8 mouse cellular contexts compared by ENCODE assay signal in genomic region chr12:25097052-25097209, GRCm38 (mm10). TPM values are rescaled to one million over a fixed set of nuclear protein-coding genes. Genes with fewer than 3 reads are reported as not detected.
A peak's percentile ranks its signal among the peaks of the same experiment; 100 is the strongest.
DNase-seq lines count a peak whose midpoint lies in the region; ATAC-seq and TF ChIP-seq lines count a peak whose summit lies in the region.

TSS of gene Id2 (minus strand) at chr12:25097140.

- peaks cover 3% of the 10 kb centered on the region for H3K4me1 ChIP-seq in ES-Bruce4 (ENCODE audit: control insufficient read depth, insufficient read depth, low read length)
- H3K4me1 ChIP-seq in forebrain, embryonic 12.5 days, result peaks cover 61% of the 10 kb centered on the region
- H3K4me1 ChIP-seq in intestine, embryonic 16.5 days (ENCODE audit: control insufficient read depth, insufficient read depth, low read length), result peaks cover 37% of the 10 kb centered on the region
- peaks cover 41% of the 10 kb centered on the region for H3K4me1 ChIP-seq in midbrain, embryonic 11.5 days (ENCODE audit: control insufficient read depth, insufficient read depth, low read length)

- H3K9ac ChIP-seq in ES-Bruce4 (ENCODE audit: low read depth, poor library complexity, severe bottlenecking), result peak within 1 kb of the TSS; percentile 65
- H3K9ac ChIP-seq in forebrain, embryonic 12.5 days, result peak within 1 kb of the TSS; percentile 52
- H3K9ac ChIP-seq in intestine, embryonic 16.5 days (ENCODE audit: low read depth, low read length), result peak within 1 kb of the TSS; percentile 81
- peak within 1 kb of the TSS; percentile 84 for H3K9ac ChIP-seq in midbrain, embryonic 11.5 days (ENCODE audit: low read length)

- H3K9me3 ChIP-seq in ES-Bruce4 (replicated peaks; ENCODE audit: control insufficient read depth, insufficient read depth, low read length, poor library complexity, severe bottlenecking), result no peaks in the 10 kb centered on the region
- H3K9me3 ChIP-seq in forebrain, embryonic 12.5 days, result no peaks in the 10 kb centered on the region
- H3K9me3 ChIP-seq in intestine, embryonic 16.5 days (ENCODE audit: control insufficient read depth, low read length), result no peaks in the 10 kb centered on the region
- H3K9me3 ChIP-seq in midbrain, embryonic 11.5 days (ENCODE audit: control insufficient read depth, low read length), result no peaks in the 10 kb centered on the region

- TF ChIP-seq EP300 in ES-Bruce4 (IDR thresholded peaks at IDR 0.05; ENCODE audit: insufficient read depth, low read depth, low read length), result no peak

- no peak for DNase-seq in gastrocnemius, postnatal 10 days
- no peak for DNase-seq in gastrocnemius, postnatal 25 days
- DNase-seq in midbrain, embryonic 11.5 days (ENCODE audit: low spot score, missing footprints), result no peak
- no peak for DNase-seq in cerebellum, postnatal 36 days
- DNase-seq in cerebellum, adult 11 months, result no peak

- WGBS in forebrain, embryonic 12.5 days, result 7% methylated on average over 1 of the region's 1 CpGs
- WGBS in intestine, embryonic 16.5 days, result 2% methylated on average over 1 of the region's 1 CpGs
- 5% methylated on average over 1 of the region's 1 CpGs for WGBS in midbrain, embryonic 11.5 days

- TF ChIP-seq CTCF in ES-Bruce4 (IDR thresholded peaks at IDR 0.05; ENCODE audit: low read depth, low read length), result no peak

- H3K4me3 ChIP-seq in ES-Bruce4 (ENCODE audit: low read depth, low read length), result peak within 1 kb of the TSS; percentile 86
- H3K4me3 ChIP-seq in forebrain, embryonic 12.5 days (replicated peaks), result peak within 1 kb of the TSS; percentile 70
- peak within 1 kb of the TSS; percentile 73 for H3K4me3 ChIP-seq in intestine, embryonic 16.5 days (ENCODE audit: low read length)
- H3K4me3 ChIP-seq in midbrain, embryonic 11.5 days (ENCODE audit: low read depth, low read length), result peak within 1 kb of the TSS; percentile 69

- ATAC-seq in forebrain, embryonic 12.5 days (ENCODE audit: low FRiP score), result no peak
- ATAC-seq in intestine, embryonic 16.5 days, result no peak
- no peak for ATAC-seq in midbrain, embryonic 11.5 days (ENCODE audit: low FRiP score)

- peaks cover 8% of the 10 kb centered on the region for H3K27me3 ChIP-seq in ES-Bruce4 (ENCODE audit: control insufficient read depth, insufficient read depth, low read length, poor library complexity, severe bottlenecking)
- peaks cover 12% of the 10 kb centered on the region; the same call in 1 of the 2 replicates for H3K27me3 ChIP-seq in forebrain, embryonic 12.5 days
- H3K27me3 ChIP-seq in intestine, embryonic 16.5 days (replicated peaks; ENCODE audit: control insufficient read depth, insufficient read depth, low read length), result no peaks in the 10 kb centered on the region
- no peaks in the 10 kb centered on the region for H3K27me3 ChIP-seq in midbrain, embryonic 11.5 days (ENCODE audit: control insufficient read depth, insufficient read depth, low read length)

- TF ChIP-seq POLR2A in ES-Bruce4 (IDR thresholded peaks at IDR 0.05; ENCODE audit: insufficient read depth, low read length), result no peak

- peak within 1 kb of the TSS; percentile 5; the same call in 1 of the 2 replicates for H3K27ac ChIP-seq in ES-Bruce4 (ENCODE audit: insufficient read depth, low read length)
- peak within 1 kb of the TSS; percentile 93 for H3K27ac ChIP-seq in forebrain, embryonic 12.5 days
- peak within 1 kb of the TSS; percentile 99 for H3K27ac ChIP-seq in intestine, embryonic 16.5 days (ENCODE audit: low read length)
- peak within 1 kb of the TSS; percentile 96 for H3K27ac ChIP-seq in midbrain, embryonic 11.5 days (ENCODE audit: low read depth, low read length)

- H3K4me2 ChIP-seq in forebrain, embryonic 12.5 days, result peak within 1 kb of the TSS; percentile 95
- H3K4me2 ChIP-seq in intestine, embryonic 16.5 days (ENCODE audit: low read depth, low read length), result peak within 1 kb of the TSS; percentile 94
- peak within 1 kb of the TSS; percentile 93 for H3K4me2 ChIP-seq in midbrain, embryonic 11.5 days

- no peaks in the 10 kb centered on the region for H3K36me3 ChIP-seq in ES-Bruce4 (ENCODE audit: control insufficient read depth, insufficient read depth, low read length, poor library complexity, severe bottlenecking)
- H3K36me3 ChIP-seq in forebrain, embryonic 12.5 days (replicated peaks), result no peaks in the 10 kb centered on the region
- no peaks in the 10 kb centered on the region for H3K36me3 ChIP-seq in intestine, embryonic 16.5 days (ENCODE audit: control insufficient read depth, insufficient read depth, low read length)
- no peaks in the 10 kb centered on the region for H3K36me3 ChIP-seq in midbrain, embryonic 11.5 days (ENCODE audit: control insufficient read depth, insufficient read depth, low read length)

RNA-seq across cellular contexts. Expression of gene Id2, which starts in this region (rescaled TPM):
- 10 to 100 TPM; 11.4 to 12.8 TPM for total RNA-seq in gastrocnemius, postnatal 10 days (2021)
- total RNA-seq in gastrocnemius, postnatal 25 days (2021), result 1 to 10 TPM; 3.2 to 4.5 TPM
- 66.7 and 67.0 TPM in 2 replicates for polyA plus RNA-seq in ES-Bruce4 (2011; ENCODE audit: insufficient read depth, insufficient read length, low read depth, missing spikeins)
- 163 TPM in 2 replicates for polyA plus RNA-seq in forebrain, embryonic 12.5 days (2016; fragmentation: Nextera tagmentation; extraction: Ambion mirVana)
- polyA plus RNA-seq in intestine, embryonic 16.5 days (2015; fragmentation: Nextera tagmentation; extraction: Ambion mirVana), result 333 and 353 TPM in 2 replicates
- polyA plus RNA-seq in midbrain, embryonic 11.5 days (2014; fragmentation: Nextera tagmentation; extraction: Ambion mirVana), result 359 and 385 TPM in 2 replicates

Comparison
In these comparisons a context has a peak if more than half of its experiments do, and no peak if none do; other contexts are left out.
1. H3K27ac ChIP-seq: peak in every context shown above with its lines; median percentile 99 in intestine, embryonic 16.5 days; 96 in midbrain, embryonic 11.5 days; 93 in forebrain, embryonic 12.5 days; 5 in ES-Bruce4.